Mouse (Mus musculus): Measurements from ENCODE around the gene Ltbp4. TPM values are rescaled to one million over a fixed set of nuclear protein-coding genes. Genes with fewer than 3 reads are reported as not detected.
A peak's percentile ranks its signal among the peaks of the same experiment; 100 is the strongest.

The Ltbp4 gene
- total RNA-seq, 2 experiments from 2014 or later: 1.2 TPM; not detected in 1

DNA sequence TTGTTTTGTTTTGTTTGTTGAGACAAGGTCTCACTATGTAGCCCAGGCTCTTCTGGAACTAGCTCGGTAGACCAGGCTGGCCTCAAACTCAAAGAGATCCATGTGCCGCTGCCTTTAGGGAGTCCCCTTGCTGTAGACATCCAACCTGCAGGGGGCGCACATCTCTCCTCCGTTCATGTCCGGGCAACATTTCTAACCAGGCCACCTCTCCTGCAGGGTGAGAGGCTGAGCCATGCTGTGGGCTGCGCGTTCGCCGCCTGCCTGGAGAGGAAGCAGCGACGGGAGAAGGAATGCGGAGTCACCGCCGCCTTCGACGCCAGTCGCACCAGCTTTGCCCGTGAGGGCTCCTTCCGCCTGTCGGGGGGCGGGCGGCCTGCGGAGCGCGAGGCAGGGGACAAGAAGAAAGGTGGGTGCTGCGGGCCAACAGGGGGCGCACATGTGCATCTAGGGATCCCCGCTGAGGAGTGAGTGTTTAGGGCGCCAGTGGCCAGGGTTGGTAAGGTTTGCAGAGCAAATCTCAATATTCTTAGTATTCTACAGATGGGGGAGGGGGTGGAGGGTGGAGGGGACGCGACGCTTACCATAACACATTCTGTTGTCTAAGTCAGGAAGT lies 63.6 kb downstream of the Ltbp4 start:
- no peak for ATAC-seq (replicated peaks; ENCODE audit: low FRiP score, poor library complexity, severe bottlenecking)

DNA sequence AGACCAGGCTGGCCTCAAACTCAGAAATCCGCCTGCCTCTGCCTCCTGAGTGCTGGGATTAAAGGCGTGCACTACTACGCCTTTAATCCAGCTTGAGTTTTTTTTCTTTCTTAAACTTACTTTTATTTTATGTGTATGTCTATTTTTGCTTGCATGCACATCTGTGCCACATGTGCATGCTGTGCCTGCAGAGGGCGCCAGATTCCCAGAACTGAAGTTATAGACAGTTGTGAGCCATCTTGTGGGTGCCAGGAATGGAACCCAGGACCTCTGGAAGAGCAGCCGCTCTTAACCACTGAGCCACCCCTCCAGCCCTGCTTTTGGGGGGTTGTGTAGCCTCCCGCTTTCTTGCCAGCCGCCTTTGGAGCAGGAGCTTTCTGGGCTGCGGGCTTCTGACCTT lies 66.1 kb downstream of the Ltbp4 start:
- no peak for ATAC-seq (replicated peaks; ENCODE audit: low FRiP score, poor library complexity, severe bottlenecking)

DNA sequence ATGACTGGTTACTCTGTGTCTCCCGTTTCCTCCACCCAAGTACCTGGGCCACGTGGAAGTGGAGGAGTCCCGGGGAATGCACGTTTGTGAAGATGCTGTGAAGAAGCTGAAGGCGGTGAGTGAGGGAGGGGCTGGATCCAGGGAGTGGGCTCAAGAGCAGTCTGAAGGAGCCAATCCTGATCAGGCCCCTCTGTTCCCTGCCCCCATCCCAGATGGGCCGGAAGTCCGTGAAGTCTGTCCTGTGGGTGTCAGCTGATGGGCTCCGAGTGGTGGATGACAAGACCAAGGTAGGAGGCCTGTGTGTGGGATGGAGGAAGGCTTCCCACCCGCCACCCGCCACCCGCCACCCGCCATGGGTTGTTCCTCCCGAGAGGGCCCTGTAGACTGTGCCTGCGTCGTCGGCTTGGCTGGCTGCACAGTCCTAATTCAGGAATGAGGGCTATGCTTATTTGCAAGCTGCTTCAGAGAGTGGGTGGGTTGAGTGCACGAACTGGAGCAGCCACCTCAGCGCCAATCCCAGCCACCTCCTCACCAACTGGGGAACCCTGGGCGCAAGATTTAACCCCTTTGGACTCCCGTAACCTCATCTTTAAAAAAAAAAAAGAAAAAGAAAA lies 70.9 kb downstream of the Ltbp4 start:
- ATAC-seq (replicated peaks; ENCODE audit: low FRiP score, poor library complexity, severe bottlenecking): no peak

DNA sequence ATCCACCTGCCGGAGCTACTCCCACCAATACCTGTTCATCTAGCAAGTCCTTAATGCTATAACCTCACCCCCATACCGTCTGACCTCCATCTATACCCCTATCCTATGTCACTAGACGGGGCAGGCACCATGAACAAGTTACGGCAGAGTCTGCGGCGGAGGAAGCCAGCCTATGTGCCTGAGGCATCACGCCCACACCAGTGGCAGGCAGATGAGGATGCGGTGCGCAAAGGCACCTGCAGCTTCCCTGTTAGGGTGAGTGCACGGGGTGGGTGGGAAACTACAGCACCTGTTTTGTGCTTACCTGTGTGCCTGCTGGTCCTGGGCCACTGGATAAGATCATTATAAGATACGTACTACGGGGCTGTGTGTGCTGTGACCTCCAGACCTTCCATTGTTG lies 72.7 kb downstream of the Ltbp4 start:
- no peak for ATAC-seq (replicated peaks; ENCODE audit: low FRiP score, poor library complexity, severe bottlenecking)

DNA sequence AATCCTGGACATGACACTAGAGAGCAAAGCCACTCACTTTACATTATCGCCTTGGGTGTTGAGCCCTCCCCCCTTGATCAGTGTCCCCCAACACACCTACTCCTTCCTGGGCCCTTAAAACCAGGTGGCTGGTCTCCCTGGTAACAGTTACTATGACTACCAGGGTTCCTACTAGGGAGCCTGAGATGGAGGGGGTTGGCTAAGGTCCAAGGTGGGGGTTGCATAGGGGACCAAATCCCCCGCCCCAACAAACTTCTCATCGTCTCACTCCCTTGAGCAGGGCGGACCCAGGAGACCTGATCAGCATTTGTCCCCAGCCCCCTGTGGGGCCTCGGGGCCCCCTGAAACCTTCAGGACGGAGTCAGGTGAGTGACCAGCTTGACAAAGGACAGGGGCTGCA lies 75.6 kb downstream of the Ltbp4 start:
- no peak for ATAC-seq (replicated peaks; ENCODE audit: low FRiP score, poor library complexity, severe bottlenecking)

DNA sequence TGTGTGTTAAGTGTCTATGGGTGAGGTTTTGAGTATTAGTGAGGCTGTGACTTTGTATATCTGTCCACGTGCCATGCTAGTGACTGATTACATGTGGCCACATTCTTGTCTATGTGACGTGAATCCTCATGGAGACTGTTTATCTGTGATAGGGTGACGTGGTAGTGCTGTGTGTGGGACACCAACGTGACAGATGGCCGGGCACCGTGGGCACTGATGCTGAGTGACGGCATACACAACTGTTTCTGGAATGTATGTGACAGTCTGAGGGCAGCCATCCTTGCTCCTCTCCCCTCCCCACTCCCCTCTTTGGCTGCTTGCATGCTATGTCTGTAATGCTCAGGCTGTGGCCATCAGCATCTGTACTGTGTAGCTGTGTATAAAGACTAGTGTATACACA lies 76.6 kb downstream of the Ltbp4 start:
- no peak for ATAC-seq (replicated peaks; ENCODE audit: low FRiP score, poor library complexity, severe bottlenecking)

DNA sequence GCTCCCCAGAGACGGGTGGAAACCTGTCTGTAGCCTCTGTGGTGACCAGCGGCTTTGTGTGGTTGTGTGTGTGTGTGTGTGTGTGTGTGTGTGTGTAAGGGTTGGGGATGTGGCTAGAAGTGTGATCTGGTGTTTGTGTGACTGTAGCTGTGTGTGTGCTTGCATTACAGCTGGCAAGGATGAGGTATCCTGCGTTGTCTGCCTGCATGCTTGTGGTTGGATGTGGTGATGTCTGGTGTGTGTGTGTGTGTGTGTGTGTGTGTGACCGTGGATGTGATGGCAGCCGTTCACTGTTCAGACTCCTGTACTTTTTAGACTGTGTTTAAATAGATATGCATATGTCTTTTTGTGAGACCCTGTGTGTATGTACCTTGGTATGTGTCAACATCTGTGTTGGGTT lies 77.7 kb downstream of the Ltbp4 start:
- no peak for ATAC-seq (replicated peaks; ENCODE audit: low FRiP score, poor library complexity, severe bottlenecking)

DNA sequence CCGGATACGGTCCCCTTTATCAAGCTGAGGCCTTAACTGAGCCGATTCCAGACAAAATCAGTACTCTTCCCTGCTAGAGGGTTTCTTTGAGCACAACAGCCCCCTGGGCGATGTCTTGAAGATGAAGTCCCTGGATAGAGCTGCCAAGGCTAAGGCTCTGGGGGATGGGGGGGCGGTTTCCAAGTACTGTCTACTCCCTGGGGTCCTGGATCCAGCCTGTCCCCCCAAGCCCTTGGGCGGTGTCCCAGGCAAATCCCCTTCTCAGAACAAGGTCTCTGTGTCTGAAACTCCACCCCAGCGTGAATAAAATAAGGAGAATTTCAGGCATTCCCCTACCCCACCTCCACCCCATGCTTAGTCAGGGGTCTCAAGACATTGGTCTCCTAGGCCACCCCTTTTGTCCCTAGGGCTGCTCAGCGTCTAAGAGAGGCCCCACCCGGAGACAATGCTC lies 78.2 kb downstream of the Ltbp4 start:
- no peak for ATAC-seq (replicated peaks; ENCODE audit: low FRiP score, poor library complexity, severe bottlenecking)

DNA sequence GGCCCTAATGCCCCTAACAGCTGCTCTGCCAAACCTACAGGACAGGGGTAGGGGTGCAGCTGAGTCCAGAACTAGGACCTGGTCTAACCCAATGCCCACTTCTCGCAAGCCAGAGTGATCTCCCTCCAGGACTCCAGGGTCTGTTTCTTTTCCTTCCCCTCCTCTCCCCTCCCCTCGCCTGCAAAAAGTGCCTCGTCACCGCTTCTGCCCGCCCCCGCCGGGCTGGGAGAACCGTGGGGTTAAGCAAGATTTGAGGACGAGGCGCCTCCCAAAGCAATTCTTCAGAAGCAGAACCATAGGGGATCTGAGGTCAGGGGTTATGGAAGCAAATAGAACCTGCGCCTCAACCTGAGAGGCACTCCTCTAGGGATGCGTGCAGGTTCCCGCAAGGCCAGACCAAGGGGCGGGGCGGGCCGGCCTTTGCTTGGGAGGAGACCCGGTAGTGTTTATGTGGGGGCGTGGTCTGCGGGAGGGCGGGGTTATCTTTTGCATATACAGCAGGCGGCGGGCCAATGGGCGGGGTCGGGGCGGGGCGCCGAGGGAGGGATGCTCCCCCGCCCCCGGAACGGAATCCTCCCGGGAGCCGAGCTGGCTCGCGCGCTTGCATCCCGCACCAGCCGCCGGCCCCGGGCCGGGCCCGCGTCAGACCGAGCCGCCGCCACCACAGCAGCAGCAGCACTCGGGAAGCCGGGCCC lies 79.1 kb downstream of the Ltbp4 start, which contains the start of gene Numbl:
Gene Numbl (plus strand): TSS at position 229 of the 695 bp plus-strand sequence.
- peak; percentile 86 for ATAC-seq (replicated peaks; ENCODE audit: low FRiP score, poor library complexity, severe bottlenecking)

DNA sequence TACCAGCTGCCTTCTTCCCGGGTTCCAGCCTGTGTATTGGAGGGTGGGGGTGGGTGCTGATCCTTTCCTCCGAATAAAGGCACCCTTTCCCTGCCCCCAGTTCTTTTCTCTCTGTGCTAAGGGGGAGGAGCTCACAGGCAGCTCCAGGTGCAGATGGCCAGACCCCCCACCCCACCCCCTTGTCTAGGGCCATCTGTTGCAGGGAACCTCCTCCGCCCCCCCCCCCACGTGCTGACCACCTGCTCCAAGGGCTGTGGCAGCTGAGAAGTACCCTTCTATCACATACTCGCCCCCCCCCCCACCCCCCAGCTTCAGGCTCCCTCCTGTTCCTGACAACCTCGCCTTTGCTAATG lies 79.7 kb downstream of the Ltbp4 start:
- no peak for ATAC-seq (replicated peaks; ENCODE audit: low FRiP score, poor library complexity, severe bottlenecking)

DNA sequence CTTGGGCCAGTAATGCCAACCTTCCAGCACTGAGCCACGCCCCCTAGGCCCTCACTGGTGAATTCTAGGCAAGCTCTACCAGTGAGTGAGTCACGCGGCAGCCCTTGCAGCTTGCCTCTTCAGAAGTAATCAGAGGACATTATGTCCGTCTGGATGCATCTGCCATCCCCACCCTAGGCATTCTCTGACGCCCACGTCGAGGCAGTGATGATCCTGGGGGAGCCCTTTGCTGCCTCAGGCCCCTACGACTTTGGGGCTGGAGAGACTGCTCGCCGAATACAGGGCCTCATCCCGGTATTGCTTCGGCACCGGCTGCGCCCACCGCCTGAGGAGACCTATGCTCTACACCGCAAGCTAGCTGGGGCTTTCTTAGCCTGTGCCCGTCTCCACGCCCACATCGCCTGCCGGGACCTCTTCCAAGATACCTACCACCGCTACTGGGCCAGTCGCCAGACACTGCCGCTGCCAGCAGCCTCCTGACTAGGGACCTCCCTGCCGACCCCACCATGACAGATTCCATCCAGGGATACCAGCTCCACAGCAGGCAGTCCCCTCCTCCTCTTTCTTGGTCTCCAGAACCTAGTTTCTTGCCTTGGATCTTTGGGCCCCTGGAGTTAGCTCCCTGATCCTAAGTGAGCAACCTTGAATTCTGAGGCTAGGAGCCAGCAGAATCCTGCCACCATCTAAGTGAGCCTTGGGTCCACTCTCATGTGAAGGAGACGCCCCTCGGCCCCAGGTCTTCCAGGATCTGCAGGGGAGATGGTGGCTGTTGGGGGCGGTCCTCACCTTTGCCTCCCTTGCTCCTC lies 80.2 kb downstream of the Ltbp4 start:
- 0 out of 2 replicates have a peak, but pooled peaks have one; percentile 13 for ATAC-seq (replicated peaks; ENCODE audit: low FRiP score, poor library complexity, severe bottlenecking)

DNA sequence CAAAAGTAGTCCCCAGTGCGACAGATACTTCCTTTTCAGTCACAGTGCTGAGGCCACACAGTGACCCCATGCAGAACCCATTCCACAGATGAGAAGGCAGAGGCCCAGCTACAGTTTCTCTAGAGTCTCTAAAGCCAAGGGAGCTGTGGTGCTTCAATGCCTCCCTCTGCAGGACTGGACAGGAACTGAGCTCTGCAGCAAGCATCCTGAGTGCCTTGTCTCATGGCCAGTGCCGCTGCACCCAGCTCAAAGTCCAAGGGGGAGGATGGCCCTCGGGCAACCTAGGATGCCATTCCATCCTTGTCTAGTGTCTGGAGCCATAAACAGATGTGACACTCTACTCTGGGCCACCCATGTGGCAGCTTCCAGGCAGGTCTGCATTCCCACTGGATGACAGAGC lies 81.8 kb downstream of the Ltbp4 start:
- ATAC-seq (replicated peaks; ENCODE audit: low FRiP score, poor library complexity, severe bottlenecking): 0 out of 2 replicates have a peak, but pooled peaks have one; percentile 19

Other genes starting within 250 kb of the Ltbp4 start
- not detected in 2 replicates for gene Cyp2f2, start 217.8 kb downstream of the Ltbp4 start, total RNA-seq (2015; ENCODE audit: low replicate concordance)
- not detected in 2 replicates for gene Cyp2f2, start 217.8 kb downstream of the Ltbp4 start, total RNA-seq (2017; ENCODE audit: low replicate concordance)
- not detected in 2 replicates for gene Cyp2t4, start 184.0 kb downstream of the Ltbp4 start, total RNA-seq (2015; ENCODE audit: low replicate concordance)
- gene Cyp2t4, start 184.0 kb downstream of the Ltbp4 start, total RNA-seq (2017; ENCODE audit: low replicate concordance): not detected in 2 replicates
- 1.3 and 7.7 TPM in 2 replicates for gene Egln2, start 170.9 kb downstream of the Ltbp4 start, total RNA-seq (2015; ENCODE audit: low replicate concordance)
- gene Egln2, start 170.9 kb downstream of the Ltbp4 start, total RNA-seq (2017; ENCODE audit: low replicate concordance): 7.6 and 10.0 TPM in 2 replicates
- 11.1 and 18.0 TPM in 2 replicates for gene Rab4b, start 158.8 kb downstream of the Ltbp4 start, total RNA-seq (2015; ENCODE audit: low replicate concordance)
- 4.0 and 7.8 TPM in 2 replicates for gene Rab4b, start 158.8 kb downstream of the Ltbp4 start, total RNA-seq (2017; ENCODE audit: low replicate concordance)
- not detected in 2 replicates for gene Gm21983, start 156.6 kb downstream of the Ltbp4 start, total RNA-seq (2015; ENCODE audit: low replicate concordance)
- not detected in 2 replicates for gene Gm21983, start 156.6 kb downstream of the Ltbp4 start, total RNA-seq (2017; ENCODE audit: low replicate concordance)
- not detected in 2 replicates for gene Mia, start 156.5 kb downstream of the Ltbp4 start, total RNA-seq (2015; ENCODE audit: low replicate concordance)
- gene Mia, start 156.5 kb downstream of the Ltbp4 start, total RNA-seq (2017; ENCODE audit: low replicate concordance): not detected in 2 replicates
- gene BC024978, start 141.9 kb downstream of the Ltbp4 start, total RNA-seq (2015; ENCODE audit: low replicate concordance): 0.63 and 2.3 TPM in 2 replicates
- 0.34 and 0.84 TPM in 2 replicates for gene BC024978, start 141.9 kb downstream of the Ltbp4 start, total RNA-seq (2017; ENCODE audit: low replicate concordance)
- 30.3 and 43.2 TPM in 2 replicates for gene Snrpa, start 141.4 kb downstream of the Ltbp4 start, total RNA-seq (2015; ENCODE audit: low replicate concordance)
- gene Snrpa, start 141.4 kb downstream of the Ltbp4 start, total RNA-seq (2017; ENCODE audit: low replicate concordance): 12.7 and 19.5 TPM in 2 replicates
- gene Itpkc, start 109.0 kb downstream of the Ltbp4 start, total RNA-seq (2015; ENCODE audit: low replicate concordance): 2.3 TPM in 1 of 2 replicates, not detected in the other
- gene Itpkc, start 109.0 kb downstream of the Ltbp4 start, total RNA-seq (2017; ENCODE audit: low replicate concordance): 0.60 and 1.5 TPM in 2 replicates
- gene Coq8b, start 104.7 kb downstream of the Ltbp4 start, total RNA-seq (2015; ENCODE audit: low replicate concordance): 2.1 and 3.5 TPM in 2 replicates
- 2.9 and 4.5 TPM in 2 replicates for gene Coq8b, start 104.7 kb downstream of the Ltbp4 start, total RNA-seq (2017; ENCODE audit: low replicate concordance)
- 0.42 and 0.58 TPM in 2 replicates for gene Numbl, start 79.3 kb downstream of the Ltbp4 start, total RNA-seq (2015; ENCODE audit: low replicate concordance)
- 0.17 and 1.5 TPM in 2 replicates for gene Numbl, start 79.3 kb downstream of the Ltbp4 start, total RNA-seq (2017; ENCODE audit: low replicate concordance)
- gene Shkbp1, start 18.3 kb upstream of the Ltbp4 start, total RNA-seq (2015; ENCODE audit: low replicate concordance): 9.0 and 13.3 TPM in 2 replicates
- 3.4 and 10.0 TPM in 2 replicates for gene Shkbp1, start 18.3 kb upstream of the Ltbp4 start, total RNA-seq (2017; ENCODE audit: low replicate concordance)
- not detected in 2 replicates for gene Gm20479, start 19.7 kb upstream of the Ltbp4 start, total RNA-seq (2015; ENCODE audit: low replicate concordance)
- gene Gm20479, start 19.7 kb upstream of the Ltbp4 start, total RNA-seq (2017; ENCODE audit: low replicate concordance): not detected in 2 replicates
- 0.42 TPM in 1 of 2 replicates, not detected in the other for gene Sptbn4, start 110.0 kb upstream of the Ltbp4 start, total RNA-seq (2015; ENCODE audit: low replicate concordance)
- gene Sptbn4, start 110.0 kb upstream of the Ltbp4 start, total RNA-seq (2017; ENCODE audit: low replicate concordance): 0.17 and 0.28 TPM in 2 replicates
- 379 and 403 TPM in 2 replicates for gene Blvrb, start 110.3 kb upstream of the Ltbp4 start, total RNA-seq (2015; ENCODE audit: low replicate concordance)
- gene Blvrb, start 110.3 kb upstream of the Ltbp4 start, total RNA-seq (2017; ENCODE audit: low replicate concordance): 431 and 604 TPM in 2 replicates
- gene Sertad3, start 136.1 kb upstream of the Ltbp4 start, total RNA-seq (2015; ENCODE audit: low replicate concordance): 31.8 and 57.3 TPM in 2 replicates
- 56.2 and 61.8 TPM in 2 replicates for gene Sertad3, start 136.1 kb upstream of the Ltbp4 start, total RNA-seq (2017; ENCODE audit: low replicate concordance)
- gene Sertad1, start 149.2 kb upstream of the Ltbp4 start, total RNA-seq (2015; ENCODE audit: low replicate concordance): 26.5 and 34.1 TPM in 2 replicates
- gene Sertad1, start 149.2 kb upstream of the Ltbp4 start, total RNA-seq (2017; ENCODE audit: low replicate concordance): 26.2 and 30.5 TPM in 2 replicates
- not detected in 2 replicates for gene Prx, start 161.6 kb upstream of the Ltbp4 start, total RNA-seq (2015; ENCODE audit: low replicate concordance)
- gene Prx, start 161.6 kb upstream of the Ltbp4 start, total RNA-seq (2017; ENCODE audit: low replicate concordance): 0.28 and 0.43 TPM in 2 replicates
- not detected in 2 replicates for gene Hipk4, start 185.6 kb upstream of the Ltbp4 start, total RNA-seq (2015; ENCODE audit: low replicate concordance)
- not detected in 2 replicates for gene Hipk4, start 185.6 kb upstream of the Ltbp4 start, total RNA-seq (2017; ENCODE audit: low replicate concordance)
- 128 and 139 TPM in 2 replicates for gene Pld3, start 215.5 kb upstream of the Ltbp4 start, total RNA-seq (2015; ENCODE audit: low replicate concordance)
- gene Pld3, start 215.5 kb upstream of the Ltbp4 start, total RNA-seq (2017; ENCODE audit: low replicate concordance): 73.6 and 84.7 TPM in 2 replicates
- gene 2310022A10Rik, start 215.5 kb upstream of the Ltbp4 start, total RNA-seq (2015; ENCODE audit: low replicate concordance): 2.9 TPM in 1 of 2 replicates, not detected in the other
- 3.6 and 10.4 TPM in 2 replicates for gene 2310022A10Rik, start 215.5 kb upstream of the Ltbp4 start, total RNA-seq (2017; ENCODE audit: low replicate concordance)

Data from erythroblast, adult 5-6 weeks (primary cell).